Mouse (Mus musculus) naive thymus-derived CD4-positive, alpha-beta T cell, adult 2 months (primary cell): Measurements from ENCODE around the gene Ociad1.
"Not testable (repeated sequence)": the region's sequence is repeated elsewhere in the genome, so short reads cannot be mapped to it uniquely, and the experiment has no call there.

ENCODE experiments used
- DNase-seq: peaks from one replicate; pipeline ENCODE4 v3.0.0-alpha.2; 2011; ENCODE audit warnings: low read depth

Gene Ociad1

GRCm38 (mm10) chr5:73285470-73285978 is 7.1 kb upstream of the Ociad1 start:
- no peak for DNase-seq

GRCm38 (mm10) chr5:73286603-73287002 is 6.0 kb upstream of the Ociad1 start:
- peak; percentile 19 for DNase-seq

GRCm38 (mm10) chr5:73289900-73290299 is 2.7 kb upstream of the Ociad1 start:
- DNase-seq, result no peak

- DNase-seq, result peak; percentile 51
Observed at GRCm38 (mm10) chr5:73293458-73293827, 859 bp downstream of the Ociad1 start.

DNA sequence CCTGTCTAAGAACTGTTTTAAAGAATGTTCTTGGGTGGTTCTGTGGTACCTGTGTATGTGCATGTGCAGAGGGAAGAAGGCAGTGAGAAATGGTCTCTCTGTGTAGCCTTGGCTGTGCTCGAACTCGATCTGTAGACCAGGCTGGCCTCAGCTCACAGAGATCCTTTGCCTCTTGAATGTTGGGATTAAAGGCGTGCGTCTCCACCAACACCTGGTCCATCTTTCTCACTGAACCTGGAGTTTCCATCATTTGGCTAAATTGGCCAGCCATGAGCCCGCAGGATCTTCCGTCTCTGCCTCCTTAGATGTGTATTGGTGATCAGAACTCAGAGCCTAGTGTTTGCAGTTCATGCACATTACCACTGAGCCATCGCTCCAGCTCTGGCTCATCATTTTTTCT is 2.4 kb downstream of the Ociad1 start:
- no peak for DNase-seq

DNA sequence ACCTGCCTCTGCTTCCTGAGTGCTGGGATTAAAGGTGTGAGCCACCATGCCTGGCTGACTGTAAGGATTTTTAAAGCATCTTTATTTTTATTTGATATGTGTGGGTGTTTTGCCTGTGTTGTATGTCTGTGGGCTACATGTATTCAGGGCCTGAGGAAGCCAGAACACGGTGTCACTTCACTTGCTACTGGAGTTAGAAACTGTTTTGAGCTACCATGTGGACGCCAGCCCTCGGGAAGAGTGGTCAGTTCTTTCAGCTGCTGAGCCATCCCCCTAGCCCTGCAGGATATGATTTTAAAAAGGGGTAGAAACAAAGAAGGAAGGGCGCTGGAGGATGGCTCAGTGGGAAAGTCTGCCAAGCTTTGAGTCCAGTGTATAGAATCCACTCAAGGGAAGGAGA is 3.3 kb downstream of the Ociad1 start:
- no peak for DNase-seq

GRCm38 (mm10) chr5:73301601-73302307 is 9.2 kb downstream of the Ociad1 start:
- no peak for DNase-seq

DNA sequence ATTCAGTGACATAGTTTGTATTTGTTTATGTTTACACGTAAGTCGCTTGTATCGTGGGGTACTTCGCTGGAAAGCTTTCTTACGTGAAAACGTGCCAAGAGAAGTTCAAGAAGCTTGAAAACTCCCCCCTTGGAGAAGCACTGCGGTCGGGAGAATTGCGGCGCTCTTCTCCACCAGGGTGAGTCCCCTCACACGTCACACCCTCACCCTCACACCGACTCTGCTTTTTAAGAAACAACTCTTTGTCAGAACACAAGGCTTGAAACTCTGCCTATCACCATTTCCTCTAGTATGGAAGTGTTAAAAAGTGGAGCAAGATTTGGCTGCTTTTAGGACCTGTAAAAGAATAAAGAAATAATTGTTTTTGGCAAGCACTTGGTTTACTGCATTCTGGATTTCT is 11.9 kb downstream of the Ociad1 start:
- DNase-seq, result no peak

GRCm38 (mm10) chr5:73306486-73306885 is 13.9 kb downstream of the Ociad1 start:
- no peak for DNase-seq

DNA sequence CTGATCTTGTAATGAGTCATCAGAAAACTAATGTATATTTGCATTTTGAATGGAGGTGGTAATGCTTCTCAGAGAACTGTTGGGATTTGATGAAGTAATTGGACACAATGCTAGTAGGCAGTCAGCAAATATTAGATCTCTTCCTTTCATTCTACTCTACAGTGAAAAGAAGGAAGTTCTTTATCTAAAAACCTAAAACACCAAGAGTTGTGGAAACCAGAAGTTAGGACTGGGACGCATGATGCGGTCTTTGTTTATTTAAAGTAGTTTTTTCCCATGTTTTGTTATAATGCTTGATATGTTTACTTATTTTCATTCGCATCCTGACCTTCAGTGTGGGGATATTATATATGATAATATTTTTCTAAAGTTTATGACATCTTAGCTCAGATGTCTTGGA is 14.7 kb downstream of the Ociad1 start:
- no peak for DNase-seq

GRCm38 (mm10) chr5:73309496-73309895 is 16.9 kb downstream of the Ociad1 start:
- no peak for DNase-seq

- DNase-seq, result no peak
Observed at GRCm38 (mm10) chr5:73310401-73310800, 17.8 kb downstream of the Ociad1 start.

GRCm38 (mm10) chr5:73311458-73311857 is 18.9 kb downstream of the Ociad1 start:
- no peak for DNase-seq

- no peak for DNase-seq
Observed at GRCm38 (mm10) chr5:73313591-73313990, 21.0 kb downstream of the Ociad1 start.

DNA sequence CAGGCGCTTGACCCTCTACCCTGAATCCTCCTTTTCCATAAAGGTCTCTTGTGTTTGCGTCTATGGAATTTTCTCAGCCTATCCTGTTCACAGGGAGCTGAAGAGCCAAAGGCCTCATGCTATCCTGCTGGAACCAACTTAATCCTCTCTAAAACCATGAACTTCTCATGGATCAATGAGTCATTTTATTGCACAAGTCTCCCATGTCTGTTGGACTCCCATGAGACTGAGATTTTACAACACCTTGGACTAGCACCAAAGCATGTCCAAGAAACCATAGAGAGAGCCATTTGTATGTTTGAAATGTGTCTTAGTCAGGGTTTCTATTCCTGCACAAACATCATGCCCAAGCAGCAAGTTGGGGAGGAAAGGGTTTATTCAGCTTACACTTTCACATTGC is 22.1 kb downstream of the Ociad1 start:
- DNase-seq, result no peak

DNA sequence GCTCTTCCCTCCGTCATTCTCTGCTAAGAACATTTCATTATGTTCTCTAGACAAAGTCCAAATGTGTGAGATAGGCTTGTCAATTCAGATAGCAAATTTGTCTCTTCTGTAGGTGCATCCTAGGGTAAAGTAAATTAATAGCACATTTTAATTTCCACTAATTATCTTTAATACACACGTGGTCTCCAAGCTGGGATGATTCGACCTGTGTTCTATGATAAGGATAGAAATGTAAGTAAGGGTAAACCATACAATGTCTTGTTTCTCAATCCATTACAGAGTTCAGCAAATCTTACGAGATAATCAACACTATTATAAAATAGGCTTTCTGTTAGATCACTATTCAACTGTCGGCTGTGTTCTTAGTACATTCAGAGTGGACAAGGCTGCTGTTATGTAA is 26.7 kb downstream of the Ociad1 start:
- DNase-seq, result no peak

GRCm38 (mm10) chr5:73322684-73323083 is 30.1 kb downstream of the Ociad1 start:
- not testable (repeated sequence) for DNase-seq

DNA sequence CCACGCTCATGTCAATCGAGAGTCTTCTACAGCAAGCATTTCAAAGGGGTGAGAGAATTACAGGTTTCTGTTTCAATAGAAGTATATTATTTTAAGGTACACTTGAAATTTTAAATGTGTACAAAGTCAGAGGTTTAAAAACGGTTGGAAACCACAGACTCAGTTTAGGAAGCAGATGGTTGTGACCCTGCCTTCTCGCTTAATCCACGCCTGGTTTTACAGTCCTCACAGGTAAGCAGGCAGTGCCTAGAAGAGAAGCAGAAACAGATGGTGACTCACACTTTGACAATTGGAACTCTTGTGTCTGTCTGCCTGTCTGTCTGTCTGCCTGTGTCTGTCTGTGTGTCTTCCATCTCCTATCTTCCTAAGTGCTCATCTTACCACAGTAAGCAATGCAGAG is 31.0 kb downstream of the Ociad1 start:
- DNase-seq, result no peak

DNA sequence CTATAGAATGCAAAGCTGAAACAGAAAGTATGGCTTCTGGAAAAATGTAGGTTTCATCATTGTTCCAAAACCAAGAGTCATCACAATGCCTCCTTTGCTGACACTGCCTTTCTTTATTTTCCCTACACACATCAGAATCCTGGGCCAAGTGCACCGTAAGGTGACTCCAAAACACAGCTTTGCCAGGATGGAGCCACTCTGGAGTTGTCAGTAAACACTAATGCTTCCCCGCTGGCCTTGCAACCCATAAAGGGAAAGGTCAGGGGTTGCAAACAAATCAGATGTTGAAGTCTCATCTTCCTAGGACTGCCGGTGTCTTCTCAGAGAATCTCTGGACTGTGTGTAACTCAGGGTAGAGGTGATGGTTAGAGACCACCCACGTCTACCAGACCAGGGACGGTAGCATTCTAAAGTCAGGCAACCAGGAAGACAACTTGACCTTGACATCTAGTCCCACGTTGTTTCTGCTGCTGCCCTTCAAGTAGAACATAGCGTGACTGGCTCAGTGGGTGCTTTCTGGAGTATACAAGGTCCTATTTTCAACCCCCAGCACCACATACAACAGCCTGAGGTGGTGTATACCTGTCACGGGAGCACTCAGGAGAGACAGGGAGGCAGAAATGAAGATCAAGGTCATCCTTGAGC is 32.1 kb downstream of the Ociad1 start:
- no peak for DNase-seq

GRCm38 (mm10) chr5:73331002-73331401 is 38.4 kb downstream of the Ociad1 start:
- no peak for DNase-seq

- no peak for DNase-seq
Observed at GRCm38 (mm10) chr5:73336448-73336847, 43.9 kb downstream of the Ociad1 start.

- peak; percentile 13 for DNase-seq
Observed at GRCm38 (mm10) chr5:73337961-73338831, 45.6 kb downstream of the Ociad1 start.

DNA sequence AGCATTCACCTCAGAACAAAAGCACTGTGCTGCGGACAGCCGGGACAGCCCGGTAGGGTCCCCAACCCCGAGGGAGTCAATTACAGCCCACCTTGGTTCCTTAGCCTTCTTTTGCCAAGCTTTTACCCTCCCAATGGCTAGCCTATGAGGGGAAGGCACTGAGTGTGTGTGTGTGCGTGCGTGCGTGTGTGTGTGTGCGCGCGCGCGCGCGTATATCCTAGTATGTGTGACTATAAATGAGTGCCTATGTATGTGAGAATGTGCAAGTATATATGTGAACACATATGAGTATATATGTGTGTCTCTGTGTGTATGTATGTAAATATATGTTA is 46.2 kb downstream of the Ociad1 start:
- DNase-seq, result no peak
